Mouse (Mus musculus) midbrain, embryonic 13.5 days (tissue): ENCODE results near the gene Alpl. TPM values are rescaled to one million over a fixed set of nuclear protein-coding genes. Genes with fewer than 3 reads are reported as not detected.

Experiments
- ATAC-seq: fragments of 200-750 bp; cut with Nextera tagmentation; 2 replicates; pipeline ENCODE4 v1.8.0; 2017; ENCODE audit warnings: mild to moderate bottlenecking, moderate TSS enrichment, moderate library complexity
- H3K27ac ChIP-seq: fragments of 300-500 bp; sonication (generic); 2 replicates; pipeline ENCODE4 v1.5.1; 2015; ENCODE audit warnings: inconsistent platforms, mild to moderate bottlenecking, moderate library complexity
- H3K27me3 ChIP-seq: fragments of 300-500 bp; sonication (generic); 2 replicates; pipeline ENCODE4 v1.6.1; 2015; ENCODE audit warnings: mild to moderate bottlenecking, inconsistent platforms
- H3K36me3 ChIP-seq: fragments of 300-500 bp; sonication (generic); 2 replicates; pipeline ENCODE4 v1.6.1; 2015; ENCODE audit warnings: mild to moderate bottlenecking, inconsistent platforms
- H3K4me1 ChIP-seq: fragments of 300-500 bp; sonication (generic); replicated peaks from 2 replicates; pipeline ENCODE4 v1.6.1; 2015; ENCODE audit warnings: inconsistent platforms
- H3K4me2 ChIP-seq: fragments of 300-500 bp; sonication (generic); replicated peaks from 2 replicates; pipeline ENCODE4 v1.6.1; 2015; ENCODE audit warnings: moderate library complexity, mild to moderate bottlenecking, inconsistent platforms
- H3K4me3 ChIP-seq: fragments of 300-500 bp; sonication (generic); replicated peaks from 2 replicates; pipeline ENCODE4 v1.5.1; 2015; ENCODE audit warnings: mild to moderate bottlenecking, inconsistent platforms
- H3K9ac ChIP-seq: fragments of 300-500 bp; sonication (generic); replicated peaks from 2 replicates; pipeline ENCODE4 v1.6.1; 2015; ENCODE audit warnings: mild to moderate bottlenecking, inconsistent platforms
- H3K9me3 ChIP-seq: fragments of 300-500 bp; sonication (generic); 2 replicates; pipeline ENCODE4 v1.6.1; 2016; ENCODE audit warnings: mild to moderate bottlenecking, inconsistent platforms
- WGBS: fragments of 180-500 bp; shearing (Covaris S2); methylation state at CpG from one replicate; pipeline ENCODE4 v1.1.7; 2015; 5-methylcytosine and 5-hydroxymethylcytosine counted together
- polyA plus RNA-seq: library from polyadenylated mRNA; unstranded; fragments of >200 nt; fragmentation: Nextera tagmentation; extraction: Ambion mirVana; gene quantifications from 2 replicates; pipeline ENCODE4 v1.2.1, GENCODE M21; 2015

Gene Alpl
- polyA plus RNA-seq, 1 experiment from 2014 or later, result 8.0 TPM

GRCm38 (mm10) chr4:137822537-137822936, 26.4 kb upstream of the Alpl start:
- Histone ChIP-seq H3K4me1 (0 out of 2 replicates have a peak, but pooled peaks cover 6% of the 10 kb centered on the region), H3K4me2 (no peak overlapping the region), H3K27ac (no peak overlapping the region), H3K36me3 (no peaks in the 10 kb centered on the region), H3K4me3 (no peak overlapping the region), H3K27me3 (no peaks in the 10 kb centered on the region; the same call in 1 of the 2 replicates), H3K9ac (no peak overlapping the region), H3K9me3 (no peaks in the 10 kb centered on the region)
- ATAC-seq, result no peak
- WGBS, result 92% methylated on average over 5 of the region's 5 CpGs

- WGBS, result 58% methylated on average over 3 of the region's 3 CpGs
- Histone ChIP-seq H3K9me3 (no peaks in the 10 kb centered on the region), H3K27ac (no peak overlapping the region), H3K36me3 (no peaks in the 10 kb centered on the region), H3K4me3 (no peak overlapping the region), H3K4me1 (0 out of 2 replicates have a peak, but pooled peaks cover 6% of the 10 kb centered on the region), H3K9ac (no peak overlapping the region), H3K27me3 (no peaks in the 10 kb centered on the region), H3K4me2 (no peak overlapping the region)
- ATAC-seq, result no peak
These were observed 24.5 kb upstream of the Alpl start for GRCm38 (mm10) chr4:137820721-137821120.

GRCm38 (mm10) chr4:137819487-137819886, 23.3 kb upstream of the Alpl start:
- 50% methylated on average over 2 of the region's 2 CpGs for WGBS
- Histone ChIP-seq H3K4me3 (no peak overlapping the region), H3K27me3 (no peaks in the 10 kb centered on the region), H3K9ac (no peak overlapping the region), H3K27ac (no peak overlapping the region), H3K9me3 (no peaks in the 10 kb centered on the region), H3K4me1 (0 out of 2 replicates have a peak, but pooled peaks cover 6% of the 10 kb centered on the region), H3K4me2 (no peak overlapping the region), H3K36me3 (no peaks in the 10 kb centered on the region)
- ATAC-seq, result peak; percentile 83

GRCm38 (mm10) chr4:137818341-137818740, 22.2 kb upstream of the Alpl start:
- Histone ChIP-seq H3K9me3 (no peaks in the 10 kb centered on the region), H3K27me3 (no peaks in the 10 kb centered on the region), H3K36me3 (no peaks in the 10 kb centered on the region), H3K4me1 (0 out of 2 replicates have a peak, but pooled peaks cover 6% of the 10 kb centered on the region), H3K4me2 (no peak overlapping the region), H3K27ac (no peak overlapping the region), H3K9ac (no peak overlapping the region), H3K4me3 (no peak overlapping the region)
- ATAC-seq, result no peak
- 96% methylated on average over 3 of the region's 3 CpGs for WGBS

- 82% methylated on average over 7 of the region's 7 CpGs for WGBS
- no peak for ATAC-seq
These were observed 20.0 kb upstream of the Alpl start for GRCm38 (mm10) chr4:137816216-137816615.

GRCm38 (mm10) chr4:137815473-137815872, 19.3 kb upstream of the Alpl start:
- Histone ChIP-seq H3K9me3 (no peaks in the 10 kb centered on the region), H3K27ac (no peak overlapping the region), H3K9ac (no peak overlapping the region), H3K36me3 (no peaks in the 10 kb centered on the region), H3K4me3 (no peak overlapping the region), H3K27me3 (no peaks in the 10 kb centered on the region), H3K4me2 (no peak overlapping the region), H3K4me1 (0 out of 2 replicates have a peak, but pooled peaks cover 6% of the 10 kb centered on the region)
- ATAC-seq, result no peak
- WGBS, result 84% methylated on average over 3 of the region's 3 CpGs

More at GRCm38 (mm10) chr4:137816216-137816615, 20.0 kb upstream of the Alpl start:
- no peaks in the 10 kb centered on the region for H3K27me3 ChIP-seq
- 0 out of 2 replicates have a peak, but pooled peaks cover 6% of the 10 kb centered on the region for H3K4me1 ChIP-seq
- no peaks in the 10 kb centered on the region for H3K9me3 ChIP-seq
- no peaks in the 10 kb centered on the region for H3K36me3 ChIP-seq
- H3K9ac ChIP-seq, result no peak overlapping the region
- no peak overlapping the region for H3K4me3 ChIP-seq
- H3K4me2 ChIP-seq, result no peak overlapping the region
- no peak overlapping the region for H3K27ac ChIP-seq

- no peaks in the 10 kb centered on the region for H3K9me3 ChIP-seq
- no peak overlapping the region for H3K9ac ChIP-seq
- WGBS, result 87% methylated on average over 7 of the region's 7 CpGs
- 0 out of 2 replicates have a peak, but pooled peaks cover under 1% of the 10 kb centered on the region for H3K4me1 ChIP-seq
- H3K36me3 ChIP-seq, result no peaks in the 10 kb centered on the region
- ATAC-seq, result no peak
- no peak overlapping the region for H3K4me2 ChIP-seq
- no peak overlapping the region for H3K4me3 ChIP-seq
- no peaks in the 10 kb centered on the region for H3K27me3 ChIP-seq
- H3K27ac ChIP-seq, result no peak overlapping the region
These were observed 18.0 kb upstream of the Alpl start for GRCm38 (mm10) chr4:137814140-137814539.

- H3K9me3 ChIP-seq, result no peaks in the 10 kb centered on the region
- H3K36me3 ChIP-seq, result no peaks in the 10 kb centered on the region
- no peak overlapping the region for H3K4me2 ChIP-seq
- no peak overlapping the region for H3K9ac ChIP-seq
- H3K27me3 ChIP-seq, result no peaks in the 10 kb centered on the region
- no peak for ATAC-seq
- no peak overlapping the region for H3K27ac ChIP-seq
- 66% methylated on average over 13 of the region's 13 CpGs for WGBS
- no peaks in the 10 kb centered on the region for H3K4me1 ChIP-seq
- no peak overlapping the region for H3K4me3 ChIP-seq
These were observed 16.9 kb upstream of the Alpl start for GRCm38 (mm10) chr4:137812946-137813708.

- H3K4me2 ChIP-seq, result no peak overlapping the region
- no peaks in the 10 kb centered on the region for H3K27me3 ChIP-seq
- no peak overlapping the region for H3K4me3 ChIP-seq
- 0 out of 2 replicates have a peak, but pooled peaks cover 5% of the 10 kb centered on the region for H3K9me3 ChIP-seq
- ATAC-seq, result no peak
- H3K9ac ChIP-seq, result no peak overlapping the region
- H3K4me1 ChIP-seq, result no peaks in the 10 kb centered on the region
- H3K27ac ChIP-seq, result no peak overlapping the region
- WGBS, result 80% methylated on average over 4 of the region's 4 CpGs
- H3K36me3 ChIP-seq, result no peaks in the 10 kb centered on the region
These were observed 13.8 kb upstream of the Alpl start for GRCm38 (mm10) chr4:137809999-137810398.

GRCm38 (mm10) chr4:137807301-137807851, 11.2 kb upstream of the Alpl start:
- Histone ChIP-seq H3K4me2 (no peak overlapping the region), H3K9me3 (0 out of 2 replicates have a peak, but pooled peaks cover 5% of the 10 kb centered on the region), H3K36me3 (no peaks in the 10 kb centered on the region), H3K9ac (no peak overlapping the region), H3K27me3 (no peaks in the 10 kb centered on the region), H3K4me3 (no peak overlapping the region), H3K4me1 (no peaks in the 10 kb centered on the region), H3K27ac (no peak overlapping the region)
- WGBS, result 91% methylated on average over 7 of the region's 7 CpGs
- no peak for ATAC-seq

- no peak for ATAC-seq
These were observed 5.0 kb upstream of the Alpl start for GRCm38 (mm10) chr4:137801196-137801595.

GRCm38 (mm10) chr4:137800324-137800723, 4.1 kb upstream of the Alpl start:
- no peak overlapping the region for H3K4me3 ChIP-seq
- H3K9me3 ChIP-seq, result 0 out of 2 replicates have a peak, but pooled peaks cover 2% of the 10 kb centered on the region
- peaks cover 19% of the 10 kb centered on the region for H3K4me1 ChIP-seq
- no peak overlapping the region for H3K9ac ChIP-seq
- no peak overlapping the region for H3K27ac ChIP-seq
- H3K36me3 ChIP-seq, result no peaks in the 10 kb centered on the region
- no peak overlapping the region for H3K4me2 ChIP-seq
- ATAC-seq, result no peak
- WGBS, result 23% methylated on average over 11 of the region's 11 CpGs
- H3K27me3 ChIP-seq, result peaks cover 12% of the 10 kb centered on the region; the same call in 1 of the 2 replicates

More at GRCm38 (mm10) chr4:137801196-137801595, 5.0 kb upstream of the Alpl start:
- WGBS, result 26% methylated on average over 12 of the region's 12 CpGs
- Histone ChIP-seq H3K4me1 (peaks cover 10% of the 10 kb centered on the region), H3K36me3 (no peaks in the 10 kb centered on the region), H3K27me3 (peaks cover 12% of the 10 kb centered on the region; the same call in 1 of the 2 replicates), H3K27ac (no peak overlapping the region), H3K4me2 (no peak overlapping the region), H3K9me3 (0 out of 2 replicates have a peak, but pooled peaks cover 5% of the 10 kb centered on the region), H3K9ac (no peak overlapping the region), H3K4me3 (no peak overlapping the region)
